Mouse (Mus musculus) embryonic facial prominence, embryonic 13.5 days (tissue): ENCODE data around the gene Fermt2. TPM values are rescaled to one million over a fixed set of nuclear protein-coding genes. Genes with fewer than 3 reads are reported as not detected.

Experiments
- ATAC-seq: fragments of 200-750 bp; cut with Nextera tagmentation; 2 replicates; pipeline ENCODE4 v1.8.0; 2017; ENCODE audit warnings: low read depth; ENCODE audit not compliant: insufficient number of reproducible peaks, insufficient read depth, low FRiP score, low TSS enrichment
- H3K27ac ChIP-seq: fragments of 300-500 bp; sonication (generic); 2 replicates; pipeline ENCODE4 v1.5.1; 2015; ENCODE audit warnings: moderate library complexity, mild to moderate bottlenecking, inconsistent platforms
- H3K27me3 ChIP-seq: fragments of 300-500 bp; sonication (generic); 2 replicates; pipeline ENCODE4 v1.6.1; 2015; ENCODE audit warnings: mild to moderate bottlenecking, inconsistent platforms
- H3K36me3 ChIP-seq: fragments of 300-500 bp; sonication (generic); 2 replicates; pipeline ENCODE4 v1.6.1; 2015; ENCODE audit warnings: mild to moderate bottlenecking, inconsistent platforms
- H3K4me1 ChIP-seq: fragments of 300-500 bp; sonication (generic); 2 replicates; pipeline ENCODE4 v1.6.1; 2015; ENCODE audit warnings: inconsistent platforms
- H3K4me2 ChIP-seq: fragments of 300-500 bp; sonication (generic); 2 replicates; pipeline ENCODE4 v1.6.1; 2015; ENCODE audit warnings: moderate library complexity, mild to moderate bottlenecking, inconsistent platforms
- H3K4me3 ChIP-seq: fragments of 300-500 bp; sonication (generic); 2 replicates; pipeline ENCODE4 v1.5.1; 2015; ENCODE audit warnings: mild to moderate bottlenecking, inconsistent platforms
- H3K9ac ChIP-seq: fragments of 300-500 bp; sonication (generic); 2 replicates; pipeline ENCODE4 v1.6.1; 2015; ENCODE audit warnings: mild to moderate bottlenecking, inconsistent platforms
- H3K9me3 ChIP-seq: fragments of 300-500 bp; sonication (generic); 2 replicates; pipeline ENCODE4 v1.6.1; 2016; ENCODE audit warnings: inconsistent platforms
- WGBS: fragments of 180-500 bp; shearing (Covaris S2); methylation state at CpG from one replicate; pipeline ENCODE4 v1.1.7; 2015; ENCODE audit warnings: mixed read lengths; 5-methylcytosine and 5-hydroxymethylcytosine counted together
- polyA plus RNA-seq: library from polyadenylated mRNA; unstranded; fragments of >200 nt; fragmentation: Nextera tagmentation; extraction: Ambion mirVana; gene quantifications from 2 replicates; pipeline ENCODE4 v1.2.1, GENCODE M21; 2015

The Fermt2 gene
- polyA plus RNA-seq, 1 experiment from 2014 or later: 119 TPM

DNA sequence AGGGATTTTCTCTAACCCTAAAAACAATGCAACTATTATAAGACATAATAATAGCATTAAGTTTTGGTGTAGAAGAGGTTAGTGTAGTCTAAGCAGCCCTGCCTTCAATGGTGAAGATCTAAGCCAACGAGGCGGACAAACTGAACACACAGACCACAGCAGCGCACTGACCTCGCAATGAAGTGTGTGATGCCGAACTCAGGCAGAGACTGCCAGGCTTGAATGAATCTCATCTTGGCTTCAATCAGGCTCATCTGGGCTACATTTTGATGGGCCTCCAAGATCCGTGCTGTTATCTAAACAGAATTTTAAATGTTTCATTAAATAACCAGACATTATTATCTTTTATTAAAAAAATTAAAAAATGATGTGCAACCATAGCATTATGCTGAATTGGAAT is 68.0 kb downstream of the Fermt2 start:
- 87% methylated on average over 6 of the region's 6 CpGs for WGBS
- peaks cover 79% of the 10 kb centered on the region for H3K36me3 ChIP-seq

DNA sequence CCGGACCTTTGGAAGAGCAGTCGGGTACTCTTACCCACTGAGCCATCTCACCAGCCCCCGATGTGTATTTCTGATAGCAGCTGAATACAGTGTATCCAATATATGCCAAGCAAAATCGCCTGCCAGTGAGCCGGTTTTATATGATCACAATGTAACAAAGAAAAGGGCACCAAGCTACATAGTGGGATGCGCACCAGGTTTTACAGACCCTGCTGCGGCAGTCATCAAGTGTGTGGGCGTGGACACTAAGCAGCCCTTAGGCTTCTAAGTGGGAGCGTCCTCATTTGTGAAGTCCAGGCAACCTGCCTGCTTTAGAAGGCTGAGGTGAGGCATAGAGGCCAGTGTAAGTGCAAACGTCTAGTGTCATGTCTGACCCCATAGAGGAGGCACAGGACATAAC is 69.4 kb downstream of the Fermt2 start:
- Histone ChIP-seq H3K9ac (no peak overlapping the region), H3K4me3 (no peak overlapping the region), H3K27ac (no peak overlapping the region), H3K27me3 (no peaks in the 10 kb centered on the region), H3K4me1 (peaks cover 24% of the 10 kb centered on the region), H3K36me3 (peaks cover 65% of the 10 kb centered on the region), H3K4me2 (no peak overlapping the region), H3K9me3 (no peaks in the 10 kb centered on the region)
- WGBS: 93% methylated on average over 10 of the region's 10 CpGs
- ATAC-seq: no peak

More for the DNA sequence above, 68.0 kb downstream of the Fermt2 start:
- no peak overlapping the region for H3K4me2 ChIP-seq
- peaks cover 22% of the 10 kb centered on the region for H3K4me1 ChIP-seq
- H3K27ac ChIP-seq: no peak overlapping the region
- no peaks in the 10 kb centered on the region for H3K27me3 ChIP-seq
- no peak overlapping the region for H3K9ac ChIP-seq
- H3K9me3 ChIP-seq: no peaks in the 10 kb centered on the region
- no peak overlapping the region for H3K4me3 ChIP-seq
- ATAC-seq: no peak

DNA sequence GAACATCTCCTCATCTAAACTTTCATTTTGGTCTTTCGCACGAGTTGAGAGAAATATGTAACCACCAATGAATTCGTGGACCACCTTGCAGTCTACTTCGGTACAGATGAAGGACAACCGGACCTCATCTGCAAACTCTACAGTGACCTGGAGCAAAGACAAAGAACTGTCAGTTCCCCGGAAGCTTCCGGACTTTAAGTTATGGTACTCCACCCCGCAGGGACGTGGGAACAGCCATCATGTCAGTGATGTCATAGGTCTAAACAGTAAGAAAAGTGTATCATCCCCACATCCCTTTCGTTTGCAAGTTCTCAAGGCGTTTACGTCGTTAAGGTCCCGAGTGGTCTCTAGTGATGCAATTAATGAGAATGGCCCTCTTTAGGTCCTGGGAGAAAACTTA is 70.0 kb downstream of the Fermt2 start:
- no peak overlapping the region for H3K27ac ChIP-seq
- no peaks in the 10 kb centered on the region for H3K27me3 ChIP-seq
- H3K9ac ChIP-seq: no peak overlapping the region
- H3K9me3 ChIP-seq: no peaks in the 10 kb centered on the region
- no peak overlapping the region for H3K4me3 ChIP-seq
- H3K4me2 ChIP-seq: no peak overlapping the region
- no peak for ATAC-seq
- peaks cover 59% of the 10 kb centered on the region for H3K36me3 ChIP-seq
- WGBS: 93% methylated on average over 14 of the region's 14 CpGs
- H3K4me1 ChIP-seq: peaks cover 24% of the 10 kb centered on the region

- Histone ChIP-seq H3K9me3 (no peaks in the 10 kb centered on the region), H3K4me1 (peaks cover 14% of the 10 kb centered on the region; the same call in 1 of the 2 replicates), H3K9ac (no peak overlapping the region), H3K27ac (no peak overlapping the region), H3K27me3 (no peaks in the 10 kb centered on the region), H3K36me3 (peaks cover 40% of the 10 kb centered on the region), H3K4me3 (no peak overlapping the region), H3K4me2 (no peak overlapping the region)
- no peak for ATAC-seq
- 77% methylated on average over 9 of the region's 9 CpGs for WGBS
Observed at GRCm38 (mm10) chr14:45457003-45457402, 72.9 kb downstream of the Fermt2 start.

GRCm38 (mm10) chr14:45456502-45456846 is 73.4 kb downstream of the Fermt2 start:
- H3K4me3 ChIP-seq: no peak overlapping the region
- H3K36me3 ChIP-seq: peaks cover 35% of the 10 kb centered on the region
- no peak overlapping the region for H3K27ac ChIP-seq
- 11% methylated on average over 1 of the region's 1 CpGs for WGBS
- H3K9ac ChIP-seq: no peak overlapping the region
- ATAC-seq: no peak
- peaks cover 14% of the 10 kb centered on the region; the same call in 1 of the 2 replicates for H3K4me1 ChIP-seq
- H3K27me3 ChIP-seq: no peaks in the 10 kb centered on the region
- H3K4me2 ChIP-seq: no peak overlapping the region
- H3K9me3 ChIP-seq: no peaks in the 10 kb centered on the region

DNA sequence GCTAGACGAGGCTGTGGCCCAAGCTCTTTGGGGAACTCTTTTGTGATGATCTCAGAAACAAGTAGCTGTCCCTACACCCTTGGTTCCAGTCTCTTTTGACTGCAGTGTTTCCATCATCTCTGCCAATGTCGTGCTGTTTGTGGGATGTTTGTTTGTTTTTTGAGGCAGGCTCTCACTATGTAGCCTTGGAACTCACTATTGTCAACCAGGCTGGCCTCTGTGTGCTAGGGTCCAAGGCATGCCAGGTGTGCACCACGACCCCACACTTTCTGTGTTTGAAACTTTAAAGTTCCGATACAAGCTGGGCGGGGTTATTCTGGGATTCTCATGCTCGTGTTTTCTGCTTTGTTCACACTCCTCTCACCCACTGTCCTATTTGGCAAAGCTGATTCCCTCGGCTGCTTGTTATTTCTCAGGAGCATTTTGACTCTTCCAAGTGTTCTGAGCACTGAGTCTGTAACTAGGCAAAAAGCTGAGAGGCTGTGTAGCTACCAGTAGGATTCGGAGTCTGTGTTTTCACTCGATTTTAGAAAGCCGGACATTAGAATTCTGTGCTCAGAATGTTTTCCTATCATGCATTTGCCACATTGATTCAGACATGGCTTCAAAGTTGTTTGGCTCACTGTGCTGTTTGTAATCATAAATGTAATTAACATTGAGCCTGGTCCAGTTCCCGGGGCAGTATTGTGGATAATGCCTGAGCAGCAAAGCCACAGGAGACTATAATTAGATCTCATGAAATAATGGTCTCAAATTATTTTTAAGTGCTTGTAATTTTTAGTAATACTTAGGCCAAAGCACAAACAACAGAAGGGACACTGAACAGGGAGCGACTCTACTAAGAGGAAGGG is 74.0 kb downstream of the Fermt2 start:
- Histone ChIP-seq H3K27me3 (no peaks in the 10 kb centered on the region), H3K36me3 (peaks cover 29% of the 10 kb centered on the region), H3K4me2 (no peak overlapping the region), H3K27ac (no peak overlapping the region; the same call in 1 of the 2 replicates), H3K9ac (no peak overlapping the region), H3K4me1 (peaks cover 16% of the 10 kb centered on the region; the same call in 1 of the 2 replicates), H3K9me3 (no peaks in the 10 kb centered on the region), H3K4me3 (no peak overlapping the region)
- ATAC-seq: no peak
- 50% methylated on average over 12 of the region's 12 CpGs for WGBS

DNA sequence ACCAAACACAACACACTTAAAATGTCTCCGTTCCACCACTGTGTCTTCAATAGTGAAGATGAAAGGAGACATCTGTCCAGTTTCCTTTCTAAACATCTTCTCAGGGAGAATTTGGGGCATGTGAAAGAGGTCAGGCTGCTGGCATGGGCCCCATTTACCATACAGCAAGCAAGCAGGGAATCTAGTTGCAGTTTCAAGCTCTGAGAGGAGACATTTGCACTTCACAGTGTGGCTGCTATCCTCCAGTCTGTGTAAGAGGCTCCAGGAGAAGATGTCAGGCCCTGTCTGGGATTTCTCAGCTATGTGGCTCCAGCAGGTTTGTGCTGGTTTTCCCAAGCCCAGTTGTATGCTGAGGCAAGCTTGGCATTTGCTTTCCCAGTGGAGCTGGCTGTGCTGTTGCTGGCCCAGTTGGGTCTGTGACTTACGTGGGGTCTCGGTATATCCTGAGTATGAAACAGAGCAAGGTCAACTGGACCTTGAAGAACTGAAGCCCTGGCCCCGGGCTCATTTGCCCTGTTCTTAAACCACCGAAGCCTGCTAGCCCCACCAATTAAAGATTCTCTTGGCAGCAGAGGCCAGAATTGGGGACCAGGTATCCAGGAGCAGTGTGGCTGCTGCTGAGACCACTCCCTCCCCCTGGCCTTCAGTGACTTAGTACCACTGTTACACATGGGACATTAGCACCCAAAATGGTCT is 76.2 kb downstream of the Fermt2 start:
- Histone ChIP-seq H3K36me3 (peaks cover 11% of the 10 kb centered on the region), H3K4me1 (peaks cover 16% of the 10 kb centered on the region; the same call in 1 of the 2 replicates), H3K9ac (no peak overlapping the region), H3K27ac (no peak overlapping the region), H3K4me2 (no peak overlapping the region), H3K4me3 (no peak overlapping the region), H3K27me3 (no peaks in the 10 kb centered on the region), H3K9me3 (no peaks in the 10 kb centered on the region)
- no peak for ATAC-seq
- 57% methylated on average over 5 of the region's 5 CpGs for WGBS

- no peak overlapping the region for H3K27ac ChIP-seq
- H3K4me1 ChIP-seq: peaks cover 16% of the 10 kb centered on the region; the same call in 1 of the 2 replicates
- no peaks in the 10 kb centered on the region for H3K9me3 ChIP-seq
- peaks cover 4% of the 10 kb centered on the region; the same call in 1 of the 2 replicates for H3K36me3 ChIP-seq
- WGBS: 20% methylated on average over 11 of the region's 11 CpGs
- H3K4me3 ChIP-seq: no peak overlapping the region
- H3K27me3 ChIP-seq: no peaks in the 10 kb centered on the region
- no peak overlapping the region for H3K9ac ChIP-seq
- H3K4me2 ChIP-seq: no peak overlapping the region
- ATAC-seq: no peak
Observed at GRCm38 (mm10) chr14:45452861-45453512, 76.9 kb downstream of the Fermt2 start.

DNA sequence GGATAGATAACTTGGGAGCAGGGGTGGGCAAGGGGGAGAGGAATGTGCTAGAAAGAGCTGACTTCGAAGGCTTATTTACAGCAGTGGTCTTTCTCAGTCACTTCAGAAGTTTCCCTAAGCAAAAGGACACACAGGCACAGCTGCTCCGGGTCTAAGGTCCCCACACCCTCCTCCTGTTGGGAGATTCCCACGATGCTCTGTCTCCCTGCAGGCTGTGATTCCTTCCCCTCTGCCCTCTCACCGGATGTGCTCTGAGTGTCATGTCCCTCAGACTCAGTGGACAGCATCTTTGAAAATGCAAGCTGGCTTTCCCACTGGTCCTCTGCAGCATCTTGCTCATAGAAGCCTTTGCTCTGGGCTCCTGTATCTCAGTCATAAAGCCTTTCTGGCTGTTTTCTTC is 77.8 kb downstream of the Fermt2 start:
- Histone ChIP-seq H3K36me3 (no peaks in the 10 kb centered on the region), H3K9ac (no peak overlapping the region), H3K27ac (no peak overlapping the region), H3K27me3 (no peaks in the 10 kb centered on the region), H3K4me1 (peaks cover 16% of the 10 kb centered on the region; the same call in 1 of the 2 replicates), H3K4me3 (no peak overlapping the region), H3K4me2 (no peak overlapping the region), H3K9me3 (no peaks in the 10 kb centered on the region)
- 44% methylated on average over 4 of the region's 4 CpGs for WGBS
- no peak for ATAC-seq

- ATAC-seq: no peak
- Histone ChIP-seq H3K4me1 (peaks cover 14% of the 10 kb centered on the region; the same call in 1 of the 2 replicates), H3K36me3 (no peaks in the 10 kb centered on the region), H3K27me3 (no peaks in the 10 kb centered on the region), H3K4me3 (no peak overlapping the region), H3K9me3 (no peaks in the 10 kb centered on the region), H3K27ac (no peak overlapping the region), H3K4me2 (no peak overlapping the region), H3K9ac (no peak overlapping the region)
- 22% methylated on average over 2 of the region's 2 CpGs for WGBS
Observed at GRCm38 (mm10) chr14:45451090-45451489, 78.8 kb downstream of the Fermt2 start.

DNA sequence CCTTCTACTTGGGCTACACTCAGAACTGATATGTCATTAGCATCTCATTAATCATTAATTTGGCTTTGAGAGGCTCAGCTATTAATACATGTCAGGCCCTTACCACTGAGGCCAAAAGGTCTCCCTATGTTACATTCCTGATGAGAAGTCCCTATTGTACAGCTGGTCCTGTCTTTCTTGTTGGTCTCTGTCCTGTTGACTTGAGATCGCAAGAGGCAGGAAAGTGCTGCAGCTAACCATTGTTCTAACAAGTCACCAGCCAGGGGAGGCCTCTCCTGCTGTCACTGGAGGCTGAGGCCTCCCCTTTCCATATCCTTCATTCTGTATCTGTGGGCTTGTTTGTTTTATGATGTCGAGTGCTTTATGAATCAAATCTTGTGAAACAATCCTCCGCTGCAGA is 83.1 kb downstream of the Fermt2 start:
- no peak overlapping the region for H3K27ac ChIP-seq
- peaks cover 22% of the 10 kb centered on the region for H3K4me1 ChIP-seq
- no peak for ATAC-seq
- H3K27me3 ChIP-seq: no peaks in the 10 kb centered on the region
- no peaks in the 10 kb centered on the region for H3K36me3 ChIP-seq
- H3K4me3 ChIP-seq: no peak overlapping the region
- no peaks in the 10 kb centered on the region for H3K9me3 ChIP-seq
- 85% methylated on average over 3 of the region's 3 CpGs for WGBS
- H3K9ac ChIP-seq: no peak overlapping the region
- H3K4me2 ChIP-seq: no peak overlapping the region
